Mouse (Mus musculus) erythroid progenitor cell, adult 5-6 weeks (primary cell): Measurements from ENCODE around the gene Snrnp70. TPM values are rescaled to one million over a fixed set of nuclear protein-coding genes. Genes with fewer than 3 reads are reported as not detected.
A peak's percentile ranks its signal among the peaks of the same experiment; 100 is the strongest.

Experiments used
- ATAC-seq: replicated peaks from 2 replicates; pipeline ENCODE4 v1.8.0; 2016; ENCODE audit warnings: moderate number of reproducible peaks, mild to moderate bottlenecking, moderate TSS enrichment, inconsistent platforms; ENCODE audit not compliant: poor library complexity, low FRiP score, severe bottlenecking
- total RNA-seq, 2 experiments: library from RNA; stranded (forward) in 1 of 2; stranded (reverse) in 1 of 2; fragments of 150-400 nt in 1 of 2; fragments of 186-747, 209-891 nt in 1 of 2; gene quantifications; 2 replicates each; pipeline versions ENCODE4 v1.2.3 to v1.2.4; 2015 to 2017; ENCODE audit warnings: low replicate concordance in 2 of 2

Snrnp70 gene
- total RNA-seq, 2 experiments from 2014 or later = 143 to 348 TPM

DNA sequence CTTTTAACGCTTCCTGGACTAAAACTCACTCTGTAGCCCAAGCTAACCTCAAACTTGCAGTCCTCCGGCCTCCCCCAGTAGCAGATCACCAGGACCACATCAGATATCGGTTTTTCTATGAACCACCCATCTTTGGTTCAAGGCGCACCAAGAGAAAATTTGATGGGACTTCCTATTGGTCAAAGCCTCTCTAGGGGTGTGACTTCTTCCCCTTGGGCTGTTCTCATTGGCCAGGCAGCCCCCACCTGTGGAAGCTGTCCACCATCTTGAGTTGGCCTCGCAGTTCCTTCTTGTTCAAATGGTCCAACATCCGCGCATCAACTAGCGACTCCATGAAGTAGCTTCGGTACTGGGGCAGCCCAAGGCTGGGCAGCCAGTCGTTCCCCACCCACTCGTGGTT, 53.5 kb downstream of the Snrnp70 start:
- no peak for ATAC-seq

DNA sequence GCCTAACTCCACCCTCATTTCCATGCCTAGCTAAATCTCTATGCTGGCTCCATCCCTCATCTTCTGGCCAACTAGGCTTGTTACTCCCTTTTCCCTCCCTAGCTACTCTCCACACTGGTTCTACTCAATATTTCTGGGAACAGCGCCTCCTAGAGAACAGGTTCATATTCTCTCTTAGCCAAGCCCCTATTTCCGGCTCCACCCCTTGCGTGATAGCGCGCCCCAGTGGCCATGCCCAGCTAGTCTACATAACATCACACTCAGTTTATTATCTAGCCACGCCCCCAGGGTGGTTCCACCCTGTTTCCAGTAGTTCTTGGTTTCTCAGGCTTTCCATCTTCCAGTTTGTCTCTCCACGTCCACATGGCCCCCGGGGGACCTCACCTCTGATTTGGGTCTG, 54.2 kb downstream of the Snrnp70 start:
- peak; percentile 58; the same call in 1 of the 2 replicates for ATAC-seq

DNA sequence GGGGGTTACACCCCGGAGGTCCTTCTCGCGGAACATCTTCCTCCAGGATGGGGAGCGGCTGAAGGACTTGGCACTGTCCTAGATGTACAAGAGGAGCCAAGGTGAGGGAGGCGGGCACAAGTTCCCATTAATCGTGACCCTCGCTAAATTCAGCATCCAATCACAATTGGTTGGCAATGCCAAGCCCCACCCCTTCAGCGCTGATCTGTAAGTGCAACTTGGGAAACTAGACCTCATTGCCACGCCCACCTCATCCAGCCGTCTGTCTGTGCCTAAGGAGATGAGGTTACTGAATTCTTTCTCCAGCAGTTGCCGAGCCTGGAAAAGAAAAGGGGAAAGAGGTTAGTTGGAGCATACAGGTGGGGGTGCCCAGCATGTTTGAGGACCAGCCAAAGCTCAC, 54.9 kb downstream of the Snrnp70 start:
- peak; percentile 45; the same call in 1 of the 2 replicates for ATAC-seq

DNA sequence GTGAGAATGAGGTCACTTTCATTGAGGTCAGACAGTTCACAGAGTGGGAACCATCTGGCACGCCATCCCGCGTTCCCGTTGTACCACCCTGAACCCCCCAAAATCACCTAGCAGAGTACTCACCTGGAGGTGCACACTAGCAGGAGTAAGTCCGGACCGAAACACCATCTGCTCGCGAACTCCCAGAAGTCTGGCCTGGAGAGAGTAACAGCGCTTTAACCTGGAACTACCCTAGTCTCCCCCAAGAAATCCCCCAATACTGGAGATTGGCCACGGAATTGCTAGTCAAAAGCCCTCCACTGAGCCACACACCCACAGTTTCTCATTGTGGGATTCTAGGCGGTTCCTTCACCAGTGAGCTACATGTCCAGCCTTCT, 55.5 kb downstream of the Snrnp70 start:
- no peak for ATAC-seq

DNA sequence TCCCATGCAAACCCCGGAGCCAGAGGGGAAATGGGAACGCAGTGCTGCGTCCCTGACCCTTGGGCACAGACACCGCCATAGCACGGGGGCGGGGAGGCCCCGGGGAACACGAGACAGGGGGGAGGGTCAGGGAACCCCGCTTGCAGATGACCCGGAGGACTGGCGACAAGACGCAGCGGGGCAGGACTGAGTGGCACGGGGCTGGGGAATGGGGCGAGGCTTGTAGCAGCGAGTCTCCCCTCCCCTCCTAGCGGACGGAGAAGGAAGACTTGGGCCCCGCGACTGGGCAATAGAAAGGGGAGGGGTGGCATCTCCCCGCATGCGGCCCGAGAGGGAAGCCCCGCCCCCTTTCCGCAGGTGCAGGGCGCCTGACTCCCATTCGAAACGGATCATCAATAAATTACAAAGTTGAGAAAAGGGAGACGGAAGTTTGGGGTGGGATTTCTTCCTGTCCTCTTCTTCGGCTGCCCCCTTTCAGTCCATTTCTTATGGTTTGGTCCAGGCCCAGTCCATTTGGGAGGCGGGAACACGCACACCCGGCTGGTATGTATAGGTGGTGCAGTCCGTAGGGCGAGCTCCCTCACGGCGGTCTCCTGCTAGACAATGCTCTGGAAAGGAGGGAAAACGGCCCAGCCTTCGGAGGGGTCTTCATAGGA, 56.0 kb downstream of the Snrnp70 start:
- ATAC-seq = peak; percentile 68

DNA sequence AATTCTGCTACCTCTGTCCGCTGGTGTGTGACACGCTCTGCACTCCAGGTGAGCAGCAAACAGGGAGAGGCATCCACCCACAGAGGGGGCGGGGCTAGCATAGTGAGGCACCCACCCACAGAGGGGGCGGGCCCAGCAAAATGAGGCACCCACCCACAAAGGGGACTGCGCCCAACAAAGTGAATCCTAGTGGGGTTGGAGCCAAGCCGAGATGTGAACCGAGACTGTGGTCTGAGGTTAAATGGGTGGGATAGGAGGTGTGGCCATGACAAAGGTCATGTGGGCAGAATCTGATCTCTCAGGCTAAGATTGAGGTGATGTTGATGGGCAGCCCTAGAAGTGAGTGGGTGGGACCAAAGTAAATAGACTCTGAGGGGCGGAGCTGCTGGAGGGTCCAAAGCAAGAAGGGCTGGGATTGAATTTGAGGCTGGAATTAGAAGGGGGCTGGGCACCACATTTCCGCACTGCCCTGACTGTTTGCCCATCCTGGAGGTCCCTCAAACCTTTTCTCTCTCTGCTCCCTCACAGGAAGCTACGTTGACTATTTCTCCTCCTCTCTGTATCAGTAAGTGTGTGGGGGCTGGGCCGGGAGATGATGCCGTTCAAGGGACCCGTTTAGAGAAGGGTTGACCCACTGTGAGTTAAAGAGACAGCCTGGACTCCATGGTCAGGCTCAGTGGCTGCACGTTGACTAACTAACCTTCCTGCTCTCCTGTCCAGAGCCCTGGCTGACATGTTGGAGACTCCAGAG, 57.2 kb downstream of the Snrnp70 start:
- no peak for ATAC-seq

DNA sequence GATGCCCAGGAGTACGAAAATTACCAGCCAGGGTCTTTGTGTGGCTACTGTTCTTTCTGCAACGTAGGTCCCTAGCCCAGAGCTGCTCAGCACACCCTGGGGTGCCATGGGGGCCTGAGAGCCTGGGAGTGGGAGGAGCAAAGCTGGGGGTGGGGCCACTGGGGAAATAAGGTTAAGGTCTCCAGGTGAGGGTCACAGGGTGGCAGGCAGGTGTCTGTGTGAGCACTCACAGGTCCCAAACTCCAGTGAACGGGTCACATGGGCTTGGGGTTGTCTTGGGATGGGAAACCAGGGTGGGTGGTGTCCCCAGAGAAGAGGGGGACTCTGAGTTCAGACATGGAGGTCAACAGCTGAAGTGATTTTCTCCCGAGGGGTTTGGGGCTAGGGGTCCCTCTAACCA, 58.1 kb downstream of the Snrnp70 start:
- no peak for ATAC-seq

DNA sequence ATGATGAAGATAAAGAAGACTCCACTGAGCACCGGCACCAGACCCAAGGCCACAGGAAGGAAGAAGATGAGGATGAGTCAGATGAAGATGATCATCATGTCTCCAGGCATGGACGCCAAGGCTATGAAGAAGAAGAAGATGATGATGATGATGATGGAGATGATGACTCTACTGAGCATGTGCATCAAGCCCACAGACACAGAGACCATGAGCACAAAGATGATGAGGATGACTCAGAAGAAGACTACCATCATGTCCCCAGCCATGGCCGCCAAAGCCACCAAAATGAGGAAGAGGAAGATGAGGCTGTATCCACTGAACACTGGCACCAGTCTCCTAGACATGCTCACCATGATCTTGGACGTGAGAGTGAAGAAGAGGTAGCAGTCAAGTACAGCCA, 59.2 kb downstream of the Snrnp70 start:
- ATAC-seq = no peak

DNA sequence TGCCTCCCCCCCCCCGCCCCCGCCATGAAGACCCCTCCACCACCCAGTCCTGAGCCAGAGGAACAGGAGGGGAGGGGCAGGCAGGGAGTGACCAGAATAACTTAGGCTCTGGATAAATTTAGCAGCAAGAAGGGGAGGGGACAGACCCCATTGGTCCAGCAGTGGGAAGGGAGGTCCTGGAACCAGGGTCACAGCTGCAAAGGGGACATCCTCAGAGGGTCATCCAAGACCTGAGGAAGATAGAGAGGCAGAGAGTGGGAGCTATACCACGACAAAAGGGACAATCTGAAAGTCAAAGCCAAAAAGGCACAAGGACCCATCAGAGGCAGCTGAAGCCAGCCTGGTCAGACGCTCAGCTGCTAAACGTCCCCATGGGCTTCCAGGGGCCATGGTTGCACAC, 60.5 kb downstream of the Snrnp70 start, which contains the start of gene Hrc:
Gene Hrc (plus strand): TSS at position 235 of the 400 bp plus-strand sequence.
- ATAC-seq = no peak

DNA sequence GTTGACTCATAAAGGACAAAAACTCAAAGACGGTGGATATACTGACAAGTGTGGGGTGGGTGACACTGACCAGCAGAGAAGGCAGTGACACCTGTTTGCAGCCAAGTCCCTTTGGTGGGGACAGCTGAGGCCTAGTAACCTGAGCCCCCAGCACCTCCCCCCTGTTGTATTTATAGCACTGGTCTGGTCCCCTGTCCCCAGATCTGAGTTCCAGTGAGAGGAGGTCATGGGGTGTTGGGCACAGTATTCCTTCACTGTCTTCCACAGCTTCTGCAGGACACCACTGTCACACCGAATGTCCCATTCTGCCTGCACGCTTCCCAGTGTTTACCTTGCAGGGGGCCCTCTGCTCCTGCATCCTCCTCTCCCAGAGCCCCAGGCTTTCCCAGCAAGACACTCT, 60.9 kb downstream of the Snrnp70 start:
- ATAC-seq = no peak

DNA sequence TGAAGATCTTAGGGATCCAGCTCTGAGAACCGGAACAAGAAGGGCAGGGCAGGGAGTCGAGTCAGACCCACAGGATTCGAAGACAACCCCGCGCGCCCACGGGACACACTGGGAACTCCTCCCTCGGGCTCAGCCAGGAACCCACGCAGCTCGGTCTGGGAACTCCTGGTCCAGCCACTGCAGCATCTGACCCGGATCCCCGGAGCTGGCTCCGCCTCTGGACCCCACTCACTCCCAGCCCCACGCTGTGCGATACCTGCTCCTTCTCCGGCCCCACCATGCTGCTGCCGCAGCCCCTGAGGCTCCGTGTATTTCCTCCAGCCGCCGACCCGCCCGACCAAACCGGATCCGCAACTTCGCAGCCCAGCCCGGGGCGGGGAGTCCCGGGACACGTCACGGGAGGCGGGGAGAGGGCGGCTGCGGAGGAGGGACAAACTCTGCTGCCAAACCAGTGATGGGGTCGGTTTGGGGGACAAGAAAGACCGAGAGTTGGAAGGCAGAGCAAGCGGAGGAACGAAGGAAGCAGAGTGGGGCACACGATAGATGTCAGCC, 62.0 kb downstream of the Snrnp70 start, which contains the start of gene Trpm4:
Gene Trpm4 (minus strand): TSS at position 350 of the 552 bp plus-strand sequence.
- peak; percentile 23; the same call in 1 of the 2 replicates for ATAC-seq

DNA sequence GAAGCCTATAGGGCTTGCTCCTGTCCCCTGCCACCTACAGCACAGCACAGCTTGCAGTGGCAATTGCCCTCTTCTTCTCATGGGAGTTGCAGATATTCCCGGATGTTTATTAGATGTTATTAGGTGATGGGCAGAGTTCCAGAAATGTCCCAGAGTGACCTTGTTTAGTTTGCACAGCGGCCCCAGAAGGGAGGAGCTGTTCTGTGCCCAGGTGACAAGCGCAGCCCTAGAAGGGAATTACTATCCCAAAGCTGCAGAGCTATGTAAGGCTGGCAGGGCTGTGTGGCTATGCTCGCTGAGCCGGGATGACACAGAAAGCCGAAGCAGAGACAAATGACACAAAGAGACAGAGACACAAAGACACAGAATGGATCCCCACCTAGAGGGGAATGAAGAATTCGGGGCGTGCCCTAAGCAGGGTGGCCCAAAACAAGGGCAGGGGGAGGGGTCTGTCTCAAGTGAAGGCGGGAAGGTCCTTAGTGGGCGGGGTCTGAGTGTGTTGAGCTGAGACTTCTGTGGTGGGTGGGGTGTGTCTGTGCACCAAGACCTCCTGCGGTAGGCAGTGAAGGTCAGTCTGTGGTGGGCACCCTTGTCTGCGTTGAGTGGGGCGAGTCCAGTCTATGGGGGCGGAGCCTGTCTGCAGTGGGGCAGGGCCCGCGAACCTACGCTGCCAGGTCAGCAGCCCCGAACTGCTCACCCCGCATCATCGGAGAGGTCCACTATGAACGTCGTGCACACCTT, 62.7 kb downstream of the Snrnp70 start:
- no peak for ATAC-seq

DNA sequence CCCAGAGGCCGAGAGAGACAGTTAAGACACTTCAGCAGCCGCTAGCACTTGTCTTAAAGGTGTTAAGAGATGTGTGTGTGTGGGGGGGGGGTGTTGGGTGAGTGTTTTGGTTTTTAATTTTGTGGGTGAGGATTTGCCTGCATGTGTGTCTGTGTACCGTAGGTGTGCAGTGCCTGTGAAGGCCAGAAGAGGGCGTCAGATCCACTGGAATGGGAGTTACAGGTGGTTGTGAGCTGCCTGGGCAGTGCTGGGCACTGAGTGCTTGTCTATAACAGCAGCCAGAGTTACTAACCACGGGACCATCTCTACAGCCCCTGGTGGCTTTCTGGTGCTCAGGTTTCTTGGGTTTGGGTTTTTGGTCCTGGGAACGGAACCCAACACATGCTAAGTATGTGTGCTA, 64.0 kb downstream of the Snrnp70 start:
- no peak for ATAC-seq

DNA sequence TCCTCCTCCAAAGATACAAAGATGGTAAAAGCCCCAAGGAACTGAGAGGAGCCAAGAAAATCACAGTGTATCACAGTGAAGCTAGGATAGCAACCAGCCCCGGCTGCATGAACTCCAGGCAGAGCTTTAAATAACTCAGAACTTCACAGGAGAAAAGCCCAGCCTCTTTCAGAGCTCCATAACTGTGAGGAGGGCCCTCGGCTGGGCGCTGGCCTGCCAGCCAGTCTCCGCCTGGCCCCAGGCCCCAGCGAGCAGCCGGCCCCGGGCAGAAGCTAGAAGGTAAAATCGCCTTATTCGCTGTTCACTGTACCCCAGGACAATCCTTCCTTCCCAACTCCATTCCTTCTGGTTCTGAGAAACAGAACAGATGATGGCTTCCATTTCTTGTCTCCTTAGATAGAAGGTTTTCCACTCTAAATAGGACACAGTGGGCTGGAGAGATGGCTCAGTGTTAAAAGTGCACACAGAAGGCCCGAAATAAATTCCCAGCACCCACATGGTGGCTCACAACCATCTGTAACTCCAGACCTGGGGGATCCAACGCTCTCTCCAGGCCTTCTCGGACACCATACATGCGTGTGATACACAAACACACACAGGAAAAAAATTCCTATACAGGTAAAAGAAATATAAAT, 66.6 kb downstream of the Snrnp70 start:
- ATAC-seq = no peak

Other genes starting within 250 kb of the Snrnp70 start
Only the 30 nearest of the 35 such genes appear.
- gene Gfy, start 216.2 kb downstream of the Snrnp70 start, total RNA-seq (2015; ENCODE audit: low replicate concordance) = not detected in 2 replicates
- gene Gfy, start 216.2 kb downstream of the Snrnp70 start, total RNA-seq (2017; ENCODE audit: low replicate concordance) = not detected in 2 replicates
- not detected in 2 replicates for gene Pth2, start 214.7 kb downstream of the Snrnp70 start, total RNA-seq (2015; ENCODE audit: low replicate concordance)
- not detected in 2 replicates for gene Pth2, start 214.7 kb downstream of the Snrnp70 start, total RNA-seq (2017; ENCODE audit: low replicate concordance)
- not detected in 2 replicates for gene Ccdc155, start 190.8 kb downstream of the Snrnp70 start, total RNA-seq (2015; ENCODE audit: low replicate concordance)
- gene Ccdc155, start 190.8 kb downstream of the Snrnp70 start, total RNA-seq (2017; ENCODE audit: low replicate concordance) = not detected in 2 replicates
- gene Dkkl1, start 183.6 kb downstream of the Snrnp70 start, total RNA-seq (2015; ENCODE audit: low replicate concordance) = 6.3 and 8.6 TPM in 2 replicates
- 0.77 TPM in 1 of 2 replicates, not detected in the other for gene Dkkl1, start 183.6 kb downstream of the Snrnp70 start, total RNA-seq (2017; ENCODE audit: low replicate concordance)
- gene Tead2, start 180.0 kb downstream of the Snrnp70 start, total RNA-seq (2015; ENCODE audit: low replicate concordance) = not detected in 2 replicates
- gene Tead2, start 180.0 kb downstream of the Snrnp70 start, total RNA-seq (2017; ENCODE audit: low replicate concordance) = not detected in 2 replicates
- gene Cd37, start 156.6 kb downstream of the Snrnp70 start, total RNA-seq (2015; ENCODE audit: low replicate concordance) = 82.2 and 86.1 TPM in 2 replicates
- 21.1 and 54.8 TPM in 2 replicates for gene Cd37, start 156.6 kb downstream of the Snrnp70 start, total RNA-seq (2017; ENCODE audit: low replicate concordance)
- gene Slc6a16, start 154.7 kb downstream of the Snrnp70 start, total RNA-seq (2015; ENCODE audit: low replicate concordance) = not detected in 2 replicates
- gene Slc6a16, start 154.7 kb downstream of the Snrnp70 start, total RNA-seq (2017; ENCODE audit: low replicate concordance) = not detected in 2 replicates
- not detected in 2 replicates for gene Slc6a21, start 118.2 kb downstream of the Snrnp70 start, total RNA-seq (2015; ENCODE audit: low replicate concordance)
- gene Slc6a21, start 118.2 kb downstream of the Snrnp70 start, total RNA-seq (2017; ENCODE audit: low replicate concordance) = not detected in 2 replicates
- gene Trpm4, start 62.0 kb downstream of the Snrnp70 start, total RNA-seq (2015; ENCODE audit: low replicate concordance) = not detected in 2 replicates
- gene Trpm4, start 62.0 kb downstream of the Snrnp70 start, total RNA-seq (2017; ENCODE audit: low replicate concordance) = not detected in 2 replicates
- not detected in 2 replicates for gene Hrc, start 60.5 kb downstream of the Snrnp70 start, total RNA-seq (2015; ENCODE audit: low replicate concordance)
- gene Hrc, start 60.5 kb downstream of the Snrnp70 start, total RNA-seq (2017; ENCODE audit: low replicate concordance) = not detected in 2 replicates
- gene Ppfia3, start 28.7 kb downstream of the Snrnp70 start, total RNA-seq (2015; ENCODE audit: low replicate concordance) = not detected in 2 replicates
- gene Ppfia3, start 28.7 kb downstream of the Snrnp70 start, total RNA-seq (2017; ENCODE audit: low replicate concordance) = not detected in 2 replicates
- gene Lin7b, start 25.2 kb downstream of the Snrnp70 start, total RNA-seq (2015; ENCODE audit: low replicate concordance) = not detected in 2 replicates
- gene Lin7b, start 25.2 kb downstream of the Snrnp70 start, total RNA-seq (2017; ENCODE audit: low replicate concordance) = not detected in 2 replicates
- gene Kcna7, start 9.9 kb upstream of the Snrnp70 start, total RNA-seq (2015; ENCODE audit: low replicate concordance) = not detected in 2 replicates
- gene Kcna7, start 9.9 kb upstream of the Snrnp70 start, total RNA-seq (2017; ENCODE audit: low replicate concordance) = not detected in 2 replicates
- not detected in 2 replicates for gene Ntf5, start 18.0 kb upstream of the Snrnp70 start, total RNA-seq (2015; ENCODE audit: low replicate concordance)
- gene Ntf5, start 18.0 kb upstream of the Snrnp70 start, total RNA-seq (2017; ENCODE audit: low replicate concordance) = not detected in 2 replicates
- not detected in 2 replicates for gene Lhb, start 25.1 kb upstream of the Snrnp70 start, total RNA-seq (2015; ENCODE audit: low replicate concordance)
- gene Lhb, start 25.1 kb upstream of the Snrnp70 start, total RNA-seq (2017; ENCODE audit: low replicate concordance) = not detected in 2 replicates
- 0.84 and 5.8 TPM in 2 replicates for gene Gys1, start 39.1 kb upstream of the Snrnp70 start, total RNA-seq (2015; ENCODE audit: low replicate concordance)
- gene Gys1, start 39.1 kb upstream of the Snrnp70 start, total RNA-seq (2017; ENCODE audit: low replicate concordance) = 2.1 and 6.2 TPM in 2 replicates
- gene Ruvbl2, start 42.4 kb upstream of the Snrnp70 start, total RNA-seq (2015; ENCODE audit: low replicate concordance) = 39.0 and 53.3 TPM in 2 replicates
- gene Ruvbl2, start 42.4 kb upstream of the Snrnp70 start, total RNA-seq (2017; ENCODE audit: low replicate concordance) = 22.6 and 28.8 TPM in 2 replicates
- 2,156 and 2,353 TPM in 2 replicates for gene Ftl1, start 64.1 kb upstream of the Snrnp70 start, total RNA-seq (2015; ENCODE audit: low replicate concordance)
- 950 and 960 TPM in 2 replicates for gene Ftl1, start 64.1 kb upstream of the Snrnp70 start, total RNA-seq (2017; ENCODE audit: low replicate concordance)
- 10.1 and 43.6 TPM in 2 replicates for gene Bax, start 71.2 kb upstream of the Snrnp70 start, total RNA-seq (2015; ENCODE audit: low replicate concordance)
- 10.3 and 15.9 TPM in 2 replicates for gene Bax, start 71.2 kb upstream of the Snrnp70 start, total RNA-seq (2017; ENCODE audit: low replicate concordance)
- 0.84 TPM in 1 of 2 replicates, not detected in the other for gene Tulp2, start 86.1 kb upstream of the Snrnp70 start, total RNA-seq (2015; ENCODE audit: low replicate concordance)
- not detected in 2 replicates for gene Tulp2, start 86.1 kb upstream of the Snrnp70 start, total RNA-seq (2017; ENCODE audit: low replicate concordance)
- not detected in 2 replicates for gene Gm45808, start 91.1 kb upstream of the Snrnp70 start, total RNA-seq (2015; ENCODE audit: low replicate concordance)
- gene Gm45808, start 91.1 kb upstream of the Snrnp70 start, total RNA-seq (2017; ENCODE audit: low replicate concordance) = 4.9 TPM in 1 of 2 replicates, not detected in the other
- gene Dhdh, start 93.1 kb upstream of the Snrnp70 start, total RNA-seq (2015; ENCODE audit: low replicate concordance) = 0.42 and 3.6 TPM in 2 replicates
- 1.0 and 1.6 TPM in 2 replicates for gene Dhdh, start 93.1 kb upstream of the Snrnp70 start, total RNA-seq (2017; ENCODE audit: low replicate concordance)
- 164 and 168 TPM in 2 replicates for gene Nucb1, start 114.7 kb upstream of the Snrnp70 start, total RNA-seq (2015; ENCODE audit: low replicate concordance)
- 789 and 905 TPM in 2 replicates for gene Nucb1, start 114.7 kb upstream of the Snrnp70 start, total RNA-seq (2017; ENCODE audit: low replicate concordance)
- 814 and 867 TPM in 2 replicates for gene Ppp1r15a, start 130.5 kb upstream of the Snrnp70 start, total RNA-seq (2015; ENCODE audit: low replicate concordance)
- gene Ppp1r15a, start 130.5 kb upstream of the Snrnp70 start, total RNA-seq (2017; ENCODE audit: low replicate concordance) = 569 and 633 TPM in 2 replicates
- 7.2 TPM in 1 of 2 replicates, not detected in the other for gene Plekha4, start 130.6 kb upstream of the Snrnp70 start, total RNA-seq (2015; ENCODE audit: low replicate concordance)
- gene Plekha4, start 130.6 kb upstream of the Snrnp70 start, total RNA-seq (2017; ENCODE audit: low replicate concordance) = 0.08 and 0.90 TPM in 2 replicates
- not detected in 2 replicates for gene Hsd17b14, start 159.2 kb upstream of the Snrnp70 start, total RNA-seq (2015; ENCODE audit: low replicate concordance)
- gene Hsd17b14, start 159.2 kb upstream of the Snrnp70 start, total RNA-seq (2017; ENCODE audit: low replicate concordance) = not detected in 2 replicates
- 8.4 and 17.7 TPM in 2 replicates for gene Bcat2, start 174.4 kb upstream of the Snrnp70 start, total RNA-seq (2015; ENCODE audit: low replicate concordance)
- gene Bcat2, start 174.4 kb upstream of the Snrnp70 start, total RNA-seq (2017; ENCODE audit: low replicate concordance) = 4.0 and 22.0 TPM in 2 replicates
- gene Fgf21, start 219.7 kb upstream of the Snrnp70 start, total RNA-seq (2015; ENCODE audit: low replicate concordance) = not detected in 2 replicates
- gene Fgf21, start 219.7 kb upstream of the Snrnp70 start, total RNA-seq (2017; ENCODE audit: low replicate concordance) = not detected in 2 replicates
- not detected in 2 replicates for gene Fut1, start 221.5 kb upstream of the Snrnp70 start, total RNA-seq (2015; ENCODE audit: low replicate concordance)
- gene Fut1, start 221.5 kb upstream of the Snrnp70 start, total RNA-seq (2017; ENCODE audit: low replicate concordance) = not detected in 2 replicates
- not detected in 2 replicates for gene Izumo1, start 226.1 kb upstream of the Snrnp70 start, total RNA-seq (2015; ENCODE audit: low replicate concordance)
- gene Izumo1, start 226.1 kb upstream of the Snrnp70 start, total RNA-seq (2017; ENCODE audit: low replicate concordance) = not detected in 2 replicates